Mouse (Mus musculus): ENCODE measurements at regions not wholly inside any gene's neighbourhood (a gene's known extent, or its start where the extent isn't known, plus 50 kb on each side); places are given as distances from the start of the nearest gene placed in this dataset.

- no peak for TF ChIP-seq CTCF (IDR thresholded peaks at IDR 0.05; ENCODE audit: borderline replicate concordance, insufficient read depth, low read depth, low read length)
- TF ChIP-seq POLR2A (IDR thresholded peaks at IDR 0.05; ENCODE audit: borderline replicate concordance, insufficient read depth, low read length): no peak
These were observed 245.7 kb downstream of the Adgrl2 start for GRCm38 (mm10) chr3:148744651-148745050.

All from cerebellum, adult 2 months (tissue).